Mouse (Mus musculus): ENCODE data around the gene Aqp3.

GRCm38 (mm10) chr4:41057361-41057760, 40.6 kb downstream of the Aqp3 start:
- no peak for TF ChIP-seq POLR2A (IDR thresholded peaks at IDR 0.05; ENCODE audit: borderline replicate concordance, insufficient read depth, low read length)
- TF ChIP-seq CTCF (IDR thresholded peaks at IDR 0.05; ENCODE audit: borderline replicate concordance, insufficient read depth, low read depth, low read length), result no peak

Measured in cerebellum, adult 2 months (tissue).